Mouse (Mus musculus): Measurements from ENCODE around the gene Zfp784. TPM values are rescaled to one million over a fixed set of nuclear protein-coding genes. Genes with fewer than 3 reads are reported as not detected.
A peak's percentile ranks its signal among the peaks of the same experiment; 100 is the strongest.

The Zfp784 gene
- polyA plus RNA-seq, 1 experiment: 1.9 TPM

GRCm38 (mm10) chr7:5062360-5063001 lies 24.2 kb upstream of the Zfp784 start:
- peak overlapping the region; percentile 92 for H3K27ac ChIP-seq (replicated peaks; ENCODE audit: low read depth, low read length)
- H3K4me3 ChIP-seq (ENCODE audit: insufficient read depth, low read depth, low read length): peak overlapping the region; percentile 82
- peaks cover 9% of the 10 kb centered on the region; the same call in 1 of the 2 replicates for H3K4me1 ChIP-seq (ENCODE audit: control insufficient read depth, insufficient read depth, insufficient read length, low read length)

- peaks cover 9% of the 10 kb centered on the region; the same call in 1 of the 2 replicates for H3K4me1 ChIP-seq (ENCODE audit: control insufficient read depth, insufficient read depth, insufficient read length, low read length)
- H3K4me3 ChIP-seq (ENCODE audit: insufficient read depth, low read depth, low read length): peak within 1 kb of the TSS; percentile 93
- peak within 1 kb of the TSS; percentile 99 for H3K27ac ChIP-seq (replicated peaks; ENCODE audit: low read depth, low read length)
These were observed 23.6 kb upstream of the Zfp784 start, which contains the start of gene U2af2 for GRCm38 (mm10) chr7:5061774-5062359. Gene U2af2 (plus strand): TSS chr7:5062143.

GRCm38 (mm10) chr7:5060944-5061773 lies 22.9 kb upstream of the Zfp784 start:
- Histone ChIP-seq H3K4me3 (ENCODE audit: insufficient read depth, low read depth, low read length) (peak overlapping the region; percentile 93), H3K4me1 (ENCODE audit: control insufficient read depth, insufficient read depth, insufficient read length, low read length) (peaks cover 9% of the 10 kb centered on the region; the same call in 1 of the 2 replicates), H3K27ac (replicated peaks; ENCODE audit: low read depth, low read length) (peak overlapping the region; percentile 99)

- Histone ChIP-seq H3K4me3 (ENCODE audit: insufficient read depth, low read depth, low read length) (peak overlapping the region; percentile 93), H3K4me1 (ENCODE audit: control insufficient read depth, insufficient read depth, insufficient read length, low read length) (peaks cover 9% of the 10 kb centered on the region; the same call in 1 of the 2 replicates), H3K27ac (replicated peaks; ENCODE audit: low read depth, low read length) (peak overlapping the region; percentile 93)
These were observed 22.0 kb upstream of the Zfp784 start for GRCm38 (mm10) chr7:5060239-5060731.

GRCm38 (mm10) chr7:5059421-5059820 lies 21.2 kb upstream of the Zfp784 start:
- Histone ChIP-seq H3K4me1 (ENCODE audit: control insufficient read depth, insufficient read depth, insufficient read length, low read length) (peaks cover 7% of the 10 kb centered on the region; the same call in 1 of the 2 replicates), H3K27ac (replicated peaks; ENCODE audit: low read depth, low read length) (no peak overlapping the region), H3K4me3 (ENCODE audit: insufficient read depth, low read depth, low read length) (no peak overlapping the region)

- 0 out of 2 replicates have a peak, but pooled peaks cover 2% of the 10 kb centered on the region for H3K4me1 ChIP-seq (ENCODE audit: control insufficient read depth, insufficient read depth, insufficient read length, low read length)
- H3K27ac ChIP-seq (replicated peaks; ENCODE audit: low read depth, low read length): no peak overlapping the region
- H3K4me3 ChIP-seq (ENCODE audit: insufficient read depth, low read depth, low read length): no peak overlapping the region
These were observed 20.4 kb upstream of the Zfp784 start for GRCm38 (mm10) chr7:5058631-5059030.

GRCm38 (mm10) chr7:5057804-5058203 lies 19.6 kb upstream of the Zfp784 start:
- no peak overlapping the region for H3K27ac ChIP-seq (replicated peaks; ENCODE audit: low read depth, low read length)
- no peak overlapping the region for H3K4me3 ChIP-seq (ENCODE audit: insufficient read depth, low read depth, low read length)
- H3K4me1 ChIP-seq (ENCODE audit: control insufficient read depth, insufficient read depth, insufficient read length, low read length): no peaks in the 10 kb centered on the region

- Histone ChIP-seq H3K4me1 (ENCODE audit: control insufficient read depth, insufficient read depth, insufficient read length, low read length) (no peaks in the 10 kb centered on the region), H3K4me3 (ENCODE audit: insufficient read depth, low read depth, low read length) (no peak overlapping the region), H3K27ac (replicated peaks; ENCODE audit: low read depth, low read length) (no peak overlapping the region)
These were observed 19.1 kb upstream of the Zfp784 start for GRCm38 (mm10) chr7:5057381-5057780.

GRCm38 (mm10) chr7:5056651-5057263 lies 18.5 kb upstream of the Zfp784 start:
- H3K4me1 ChIP-seq (ENCODE audit: control insufficient read depth, insufficient read depth, insufficient read length, low read length): no peaks in the 10 kb centered on the region; the same call in 1 of the 2 replicates
- H3K4me3 ChIP-seq (ENCODE audit: insufficient read depth, low read depth, low read length): no peak overlapping the region
- H3K27ac ChIP-seq (replicated peaks; ENCODE audit: low read depth, low read length): no peak overlapping the region

- H3K27ac ChIP-seq (replicated peaks; ENCODE audit: low read depth, low read length): no peak overlapping the region
- H3K4me3 ChIP-seq (ENCODE audit: insufficient read depth, low read depth, low read length): no peak overlapping the region; the same call in 1 of the 2 replicates
- no peaks in the 10 kb centered on the region; the same call in 1 of the 2 replicates for H3K4me1 ChIP-seq (ENCODE audit: control insufficient read depth, insufficient read depth, insufficient read length, low read length)
These were observed 15.4 kb upstream of the Zfp784 start for GRCm38 (mm10) chr7:5053456-5054179.

- Histone ChIP-seq H3K4me3 (ENCODE audit: insufficient read depth, low read depth, low read length) (peak overlapping the region; percentile 8; the same call in 1 of the 2 replicates), H3K27ac (replicated peaks; ENCODE audit: low read depth, low read length) (no peak overlapping the region), H3K4me1 (ENCODE audit: control insufficient read depth, insufficient read depth, insufficient read length, low read length) (no peaks in the 10 kb centered on the region; the same call in 1 of the 2 replicates)
These were observed 14.7 kb upstream of the Zfp784 start for GRCm38 (mm10) chr7:5052931-5053343.

GRCm38 (mm10) chr7:5052438-5052837 lies 14.2 kb upstream of the Zfp784 start:
- H3K27ac ChIP-seq (replicated peaks; ENCODE audit: low read depth, low read length): no peak overlapping the region
- peak overlapping the region; percentile 65 for H3K4me3 ChIP-seq (ENCODE audit: insufficient read depth, low read depth, low read length)
- H3K4me1 ChIP-seq (ENCODE audit: control insufficient read depth, insufficient read depth, insufficient read length, low read length): no peaks in the 10 kb centered on the region; the same call in 1 of the 2 replicates

- H3K4me1 ChIP-seq (ENCODE audit: control insufficient read depth, insufficient read depth, insufficient read length, low read length): no peaks in the 10 kb centered on the region; the same call in 1 of the 2 replicates
- H3K4me3 ChIP-seq (ENCODE audit: insufficient read depth, low read depth, low read length): peak within 1 kb of the TSS; percentile 65
- H3K27ac ChIP-seq (replicated peaks; ENCODE audit: low read depth, low read length): peak within 1 kb of the TSS; percentile 26; the same call in 1 of the 2 replicates
These were observed 13.2 kb upstream of the Zfp784 start, which contains the start of gene Zfp580 for GRCm38 (mm10) chr7:5051193-5052192. Gene Zfp580 (plus strand): TSS chr7:5051538.

All from brown adipose tissue, adult 24 weeks (tissue).